Mouse (Mus musculus): ENCODE data around the gene Cdca5.

DNA sequence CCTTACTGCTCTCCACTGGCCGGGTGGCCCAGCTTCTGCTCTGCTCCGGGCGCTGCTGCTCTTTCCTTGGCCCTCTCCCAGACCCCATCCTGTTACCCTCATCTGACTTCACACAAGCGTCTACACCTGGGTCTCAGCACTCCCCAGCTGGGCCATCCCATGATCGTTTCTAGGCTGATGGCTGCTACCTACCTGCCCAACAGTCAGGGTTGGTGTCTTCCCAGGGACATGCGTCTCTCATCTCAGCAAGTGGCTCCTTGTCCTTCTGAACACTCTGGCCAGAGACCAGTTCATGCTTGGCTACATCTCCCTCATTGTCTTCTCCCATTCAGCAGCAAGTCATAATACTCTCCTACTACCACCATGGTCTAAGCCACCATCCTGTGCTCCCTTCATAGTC is 54.9 kb downstream of the Cdca5 start:
- TF ChIP-seq CTCF (conservative IDR thresholded peaks at IDR 0.05; ENCODE audit: insufficient read depth, insufficient read length, low read depth, low read length) (no peak), POLR2A (IDR thresholded peaks at IDR 0.05; ENCODE audit: low read depth, low read length) (no peak)
